ENCODE assay signal across 12 mouse cellular contexts in genomic region chr11:3418741-3419140, GRCm38 (mm10). TPM values are rescaled to one million over a fixed set of nuclear protein-coding genes. Genes with fewer than 3 reads are reported as not detected.
A peak's percentile ranks its signal among the peaks of the same experiment; 100 is the strongest.
DNase-seq lines count a peak whose midpoint lies in the region; ATAC-seq lines count a peak whose summit lies in the region.
"Had no signal": no experiment of that assay in that cellular context is flagged by ENCODE, and none has a peak within 500 bp of the region (broad histone marks: within the 10 kb centered on the region; RNA-seq: fewer than 3 reads in every experiment).

No protein-coding gene starts in this region.

- H3K4me2 ChIP-seq in intestine, embryonic 16.5 days (ENCODE audit: low read depth, low read length), result no peak overlapping the region
- H3K4me2 ChIP-seq in intestine, embryonic 15.5 days (replicated peaks), result no peak overlapping the region
- no peak overlapping the region for H3K4me2 ChIP-seq in liver, embryonic 13.5 days

- DNase-seq in heart, embryonic 10.5 days (ENCODE audit: low spot score), result no peak
- DNase-seq in kidney, adult 8-10 months, result peak; percentile 30 to 40
- DNase-seq in liver, embryonic 13.5 days, result no peak
- DNase-seq in frontal cortex, postnatal 25 days (ENCODE audit: low spot score in 2 of 2), result no peak
- DNase-seq: adrenal gland, adult 8-10 months; cerebellum, adult 11 months; embryo, embryonic 11 days had no signal

- H3K4me1 ChIP-seq in intestine, embryonic 16.5 days (ENCODE audit: control insufficient read depth, insufficient read depth, low read length), result no peaks in the 10 kb centered on the region
- no peaks in the 10 kb centered on the region for H3K4me1 ChIP-seq in intestine, embryonic 15.5 days (replicated peaks)
- no peaks in the 10 kb centered on the region for H3K4me1 ChIP-seq in heart, embryonic 10.5 days
- H3K4me1 ChIP-seq in liver, embryonic 13.5 days (replicated peaks), result peaks cover 2% of the 10 kb centered on the region; the same call in 1 of the 2 replicates

- H3K9me3 ChIP-seq in intestine, embryonic 16.5 days (ENCODE audit: control insufficient read depth, low read length), result no peaks in the 10 kb centered on the region
- no peaks in the 10 kb centered on the region for H3K9me3 ChIP-seq in intestine, embryonic 15.5 days
- H3K9me3 ChIP-seq in heart, embryonic 10.5 days, result no peaks in the 10 kb centered on the region
- no peaks in the 10 kb centered on the region for H3K9me3 ChIP-seq in liver, embryonic 13.5 days (replicated peaks)

- no peak overlapping the region for H3K9ac ChIP-seq in intestine, embryonic 16.5 days (ENCODE audit: low read depth, low read length)
- H3K9ac ChIP-seq in intestine, embryonic 15.5 days, result no peak overlapping the region
- no peak overlapping the region for H3K9ac ChIP-seq in liver, embryonic 13.5 days

- peaks cover 4% of the 10 kb centered on the region for H3K36me3 ChIP-seq in intestine, embryonic 16.5 days (ENCODE audit: control insufficient read depth, insufficient read depth, low read length)
- H3K36me3 ChIP-seq in intestine, embryonic 15.5 days, result peaks cover 11% of the 10 kb centered on the region
- H3K36me3 ChIP-seq in heart, embryonic 10.5 days, result peaks cover 61% of the 10 kb centered on the region
- peaks cover 26% of the 10 kb centered on the region for H3K36me3 ChIP-seq in liver, embryonic 13.5 days

- H3K27ac ChIP-seq in intestine, embryonic 16.5 days (ENCODE audit: low read length), result peak overlapping the region; percentile 35; the same call in 1 of the 2 replicates
- H3K27ac ChIP-seq in intestine, embryonic 15.5 days, result no peak overlapping the region
- H3K27ac ChIP-seq in heart, embryonic 10.5 days, result 0 out of 2 replicates have a peak overlapping the region, but pooled peaks have one; percentile 32
- peak overlapping the region; percentile 50; the same call in 1 of the 2 replicates for H3K27ac ChIP-seq in liver, embryonic 13.5 days
- H3K27ac ChIP-seq: macrophage had no signal

- H3K4me3 ChIP-seq in intestine, embryonic 16.5 days (ENCODE audit: low read length), result no peak overlapping the region
- H3K4me3 ChIP-seq in intestine, embryonic 15.5 days (replicated peaks), result no peak overlapping the region
- no peak overlapping the region for H3K4me3 ChIP-seq in heart, embryonic 10.5 days
- H3K4me3 ChIP-seq in liver, embryonic 13.5 days (replicated peaks), result no peak overlapping the region

- no peaks in the 10 kb centered on the region for H3K27me3 ChIP-seq in intestine, embryonic 16.5 days (replicated peaks; ENCODE audit: control insufficient read depth, insufficient read depth, low read length)
- H3K27me3 ChIP-seq in intestine, embryonic 15.5 days (replicated peaks), result no peaks in the 10 kb centered on the region
- H3K27me3 ChIP-seq in heart, embryonic 10.5 days (ENCODE audit: insufficient read depth, poor library complexity, severe bottlenecking), result no peaks in the 10 kb centered on the region
- no peaks in the 10 kb centered on the region for H3K27me3 ChIP-seq in liver, embryonic 13.5 days

- WGBS in intestine, embryonic 16.5 days, result 74% methylated on average over 4 of the region's 4 CpGs
- 75% methylated on average over 4 of the region's 4 CpGs for WGBS in intestine, embryonic 15.5 days
- WGBS in heart, embryonic 10.5 days, result 64% methylated on average over 4 of the region's 4 CpGs
- 44% methylated on average over 4 of the region's 4 CpGs for WGBS in liver, embryonic 13.5 days (ENCODE audit: insufficient replicate concordance)

- no peak for ATAC-seq in intestine, embryonic 16.5 days
- ATAC-seq in intestine, embryonic 15.5 days, result no peak
- ATAC-seq in liver, embryonic 13.5 days (ENCODE audit: low read depth), result no peak
- ATAC-seq in activated CD4-positive, CD25-positive, alpha-beta regulatory T cell, adult 4 months, result no peak
- no peak for ATAC-seq in cerebellum, adult (ENCODE audit: insufficient number of reproducible peaks, low FRiP score, low TSS enrichment)

RNA-seq across cellular contexts. Expression of gene Limk2, which starts 9.8 kb away (rescaled TPM):
- polyA plus RNA-seq in intestine, embryonic 16.5 days (2015; fragmentation: Nextera tagmentation; extraction: Ambion mirVana), result 81.3 and 90.6 TPM in 2 replicates
- 60.1 and 64.0 TPM in 2 replicates for polyA plus RNA-seq in intestine, embryonic 15.5 days (2015; fragmentation: Nextera tagmentation; extraction: Ambion mirVana)
- polyA plus RNA-seq in heart, embryonic 10.5 days (2016; fragmentation: Nextera tagmentation; extraction: Ambion mirVana), result 68.8 and 73.9 TPM in 2 replicates
- 8.7 TPM in 2 replicates for polyA plus RNA-seq in liver, embryonic 13.5 days (2015; fragmentation: Nextera tagmentation; extraction: Ambion mirVana)
- 10 to 100 TPM; 77.7 to 78.9 TPM for polyA plus RNA-seq in activated CD4-positive, CD25-positive, alpha-beta regulatory T cell, adult 4 months (2017; shearing (Covaris generic))

RNA-seq across cellular contexts. Expression of gene Rnf185, which starts 33.4 kb away (rescaled TPM):
- polyA plus RNA-seq in intestine, embryonic 16.5 days (2015; fragmentation: Nextera tagmentation; extraction: Ambion mirVana), result 34.1 and 36.1 TPM in 2 replicates
- 31.1 and 31.2 TPM in 2 replicates for polyA plus RNA-seq in intestine, embryonic 15.5 days (2015; fragmentation: Nextera tagmentation; extraction: Ambion mirVana)
- polyA plus RNA-seq in heart, embryonic 10.5 days (2016; fragmentation: Nextera tagmentation; extraction: Ambion mirVana), result 29.8 and 31.0 TPM in 2 replicates
- polyA plus RNA-seq in liver, embryonic 13.5 days (2015; fragmentation: Nextera tagmentation; extraction: Ambion mirVana), result 7.3 and 9.1 TPM in 2 replicates
- polyA plus RNA-seq in activated CD4-positive, CD25-positive, alpha-beta regulatory T cell, adult 4 months (2017; shearing (Covaris generic)), result 10 to 100 TPM; 17.6 to 18.9 TPM

Comparison
In these comparisons a context has a peak if more than half of its experiments do, and no peak if none do; other contexts are left out.
1. DNase-seq: peak in kidney, adult 8-10 months (2 of 2); none in heart, embryonic 10.5 days (single experiment), liver, embryonic 13.5 days (single experiment) and frontal cortex, postnatal 25 days (0 of 2).